Mouse (Mus musculus): ENCODE data around the gene Eid2b.
A peak's percentile ranks its signal among the peaks of the same experiment; 100 is the strongest.

Gene Eid2b

DNA sequence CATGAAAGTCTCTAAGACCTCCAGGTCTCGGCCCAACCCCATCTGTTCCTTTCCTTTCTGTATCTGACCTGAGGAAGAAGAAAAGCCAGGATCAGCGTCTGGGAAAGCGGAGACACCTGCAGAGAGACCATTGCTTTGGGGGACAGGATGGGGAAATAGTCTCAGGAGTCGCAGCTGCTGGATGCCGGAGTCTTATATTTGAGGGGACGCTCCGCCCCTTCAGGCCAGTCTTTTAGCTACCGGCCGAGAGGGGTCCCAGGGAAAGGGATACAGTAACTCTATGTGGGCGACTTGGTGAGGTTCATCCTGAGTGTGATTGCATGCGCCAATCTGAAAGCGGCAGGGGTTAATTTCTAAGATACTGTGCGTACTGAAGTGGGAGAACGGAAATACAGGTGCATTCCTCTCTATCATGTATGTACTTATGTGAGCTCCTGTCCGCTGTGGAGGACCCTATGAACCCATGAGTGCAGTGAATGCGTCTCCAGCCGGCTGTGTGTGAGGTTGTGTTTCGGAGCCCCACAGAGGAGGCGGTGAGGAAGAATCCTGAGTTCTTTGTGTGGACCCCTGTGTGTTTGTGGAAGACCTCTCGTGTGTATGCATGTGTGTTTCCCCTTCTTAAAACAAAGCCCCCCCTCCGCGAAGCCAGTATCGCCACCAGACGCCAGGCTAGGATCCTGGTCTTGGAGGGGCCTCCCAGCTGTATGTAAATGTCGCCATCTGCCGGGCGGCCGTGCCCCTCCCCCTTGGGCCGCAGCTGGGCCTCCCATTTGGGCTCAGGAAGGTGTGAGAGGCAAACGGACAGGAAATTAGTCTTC is 24.3 kb downstream of the Eid2b start, which contains the start of gene Dll3:
TSS of gene Dll3 (minus strand) at position 623 of the 818 bp plus-strand sequence.
- peak; percentile 33 for DNase-seq

DNA sequence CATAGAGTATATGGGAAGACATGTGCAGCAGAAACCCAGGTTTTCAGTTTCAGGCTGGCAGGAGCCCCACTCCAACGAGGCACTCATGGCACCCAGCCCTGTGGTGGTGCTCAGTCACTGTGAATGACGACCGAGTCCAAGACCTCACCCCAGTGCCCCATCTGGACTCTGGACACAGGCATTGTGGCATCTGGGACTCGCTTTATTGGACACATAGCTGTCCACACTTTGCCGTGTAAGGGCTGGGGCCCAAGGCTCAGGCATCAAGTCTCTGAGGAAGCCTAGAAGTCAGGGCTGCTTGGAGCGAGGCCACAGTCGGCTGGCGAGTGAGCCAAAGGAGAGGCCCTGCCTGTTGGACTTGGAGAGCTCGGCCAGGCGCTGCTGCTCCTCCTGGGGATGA is 28.1 kb downstream of the Eid2b start:
- DNase-seq, result no peak

DNA sequence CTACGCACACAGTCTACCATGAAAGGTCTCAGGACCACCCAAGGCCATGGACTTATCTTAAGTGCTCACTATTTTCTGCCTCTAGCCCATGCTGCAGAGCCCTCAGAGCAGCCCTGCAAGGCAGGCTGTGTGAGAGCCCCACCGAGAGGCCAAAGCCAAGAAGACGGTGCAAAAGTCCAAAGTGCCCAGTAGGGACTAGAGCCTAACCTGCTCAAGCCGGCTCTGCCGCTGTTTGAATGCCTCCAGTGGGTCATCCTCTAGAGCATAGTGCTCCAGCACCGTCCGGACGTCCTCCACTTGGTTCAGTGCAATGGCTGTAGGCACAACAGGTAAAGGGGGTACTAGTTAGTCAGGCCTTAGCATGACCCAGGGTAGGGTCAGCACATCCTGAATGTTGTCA is 28.7 kb downstream of the Eid2b start:
- DNase-seq, result no peak

DNA sequence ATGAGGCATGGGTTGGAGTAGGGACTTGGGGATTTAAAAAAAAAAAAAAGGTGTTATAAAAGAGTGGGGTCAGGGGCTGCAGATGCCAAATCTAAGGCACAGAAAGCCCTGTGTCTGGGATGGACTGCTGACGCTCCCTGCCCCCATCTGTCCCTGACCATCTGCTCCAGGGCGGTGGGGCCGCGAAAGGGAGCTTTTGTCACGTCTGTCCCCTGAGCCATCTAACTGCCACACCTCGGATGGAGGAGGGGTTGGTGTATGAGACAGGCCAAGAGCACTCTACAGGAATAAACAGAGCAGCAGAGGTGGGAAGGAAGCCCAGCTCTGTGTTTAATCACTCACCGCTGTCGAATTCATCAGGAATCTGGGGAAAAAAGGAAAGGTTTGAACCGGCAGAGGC is 32.2 kb downstream of the Eid2b start:
- DNase-seq, result no peak

DNA sequence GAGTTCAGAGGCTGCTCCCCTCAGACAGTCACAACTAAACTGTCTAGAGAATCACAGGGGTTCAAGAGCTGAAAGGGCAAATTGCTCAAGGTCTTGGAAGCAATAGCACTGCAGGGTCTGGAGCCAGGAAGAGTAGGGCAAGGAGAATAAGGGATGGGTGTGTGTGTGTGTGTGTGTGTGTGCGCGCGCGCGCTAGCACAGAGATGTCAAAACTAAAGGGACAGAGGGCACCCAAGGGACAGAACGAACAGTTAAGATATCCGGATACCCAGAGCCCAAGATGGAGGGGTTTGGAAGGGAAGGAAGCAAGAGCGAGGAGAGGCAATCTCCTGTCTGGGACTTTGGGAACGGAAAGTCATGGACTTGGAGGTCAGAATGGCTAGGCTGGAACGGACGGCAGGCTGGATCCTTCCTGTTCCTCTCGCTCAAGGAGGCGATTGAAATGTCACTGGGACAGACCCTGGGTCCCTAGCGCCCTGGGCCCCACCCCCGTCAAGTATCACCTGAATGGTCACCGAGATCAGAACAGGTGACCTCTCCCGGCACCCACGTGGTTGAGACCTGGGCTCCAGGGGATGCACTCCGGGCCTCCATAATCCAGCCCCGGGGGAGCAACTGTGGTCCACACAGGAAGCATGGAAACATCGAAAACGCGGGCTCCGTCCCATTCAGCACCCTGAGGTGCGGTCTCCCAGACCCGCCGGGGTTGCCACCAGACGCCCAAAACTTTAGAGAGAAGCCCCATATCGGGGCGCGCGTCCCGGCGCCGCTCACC is 33.8 kb downstream of the Eid2b start:
- no peak for DNase-seq

DNA sequence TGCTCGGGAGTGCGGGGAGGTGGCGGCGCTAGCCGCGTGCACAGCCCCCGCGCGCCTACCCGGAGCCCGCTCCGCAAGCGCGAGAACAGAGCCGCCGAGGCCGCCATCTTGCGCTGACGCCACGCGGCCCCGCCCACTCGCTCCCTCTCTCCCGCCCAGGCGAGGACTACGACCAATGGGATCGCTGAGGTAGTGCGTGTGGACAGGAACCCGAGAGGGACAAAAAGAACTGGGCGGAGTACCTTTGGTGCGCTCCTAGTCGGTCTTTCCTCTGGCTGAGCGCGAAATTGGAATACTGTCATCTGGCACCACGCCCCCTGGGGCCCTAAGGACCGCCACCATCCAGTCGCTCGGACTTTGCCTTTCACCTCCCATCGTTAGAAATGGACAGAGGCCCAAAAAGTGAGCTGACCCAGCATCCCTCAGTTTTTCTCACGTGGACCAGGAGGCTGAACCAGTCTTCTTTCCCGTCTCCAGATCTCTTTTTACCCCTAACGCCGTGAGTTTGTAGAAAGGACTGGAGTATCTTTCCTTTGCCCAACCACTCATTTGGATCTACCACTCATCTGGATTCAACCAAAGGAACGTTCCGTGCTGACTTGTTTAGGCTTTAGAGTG is 34.5 kb downstream of the Eid2b start, which contains the start of gene Timm50:
TSS of gene Timm50 (minus strand) at position 147 of the 618 bp plus-strand sequence.
- DNase-seq, result peak; percentile 99

DNA sequence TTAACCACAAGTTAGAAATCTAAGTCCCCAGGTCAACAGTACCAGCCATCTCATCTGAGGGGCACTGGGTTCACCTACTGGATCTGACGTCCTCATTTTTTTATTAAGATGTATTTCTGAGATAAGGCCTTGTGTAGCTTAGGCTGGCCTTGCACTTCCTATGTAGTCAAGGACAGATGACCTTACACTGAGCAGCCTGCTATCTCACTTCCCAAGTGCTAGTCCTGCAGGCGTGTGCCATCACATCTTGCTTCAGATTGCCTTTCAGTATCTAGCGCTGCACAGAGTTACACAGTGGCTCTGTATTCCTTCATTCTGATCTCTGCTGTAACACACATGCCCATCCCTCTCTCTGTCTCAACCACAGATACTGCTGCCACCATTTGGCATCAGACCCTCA is 40.5 kb downstream of the Eid2b start:
- DNase-seq, result no peak

DNA sequence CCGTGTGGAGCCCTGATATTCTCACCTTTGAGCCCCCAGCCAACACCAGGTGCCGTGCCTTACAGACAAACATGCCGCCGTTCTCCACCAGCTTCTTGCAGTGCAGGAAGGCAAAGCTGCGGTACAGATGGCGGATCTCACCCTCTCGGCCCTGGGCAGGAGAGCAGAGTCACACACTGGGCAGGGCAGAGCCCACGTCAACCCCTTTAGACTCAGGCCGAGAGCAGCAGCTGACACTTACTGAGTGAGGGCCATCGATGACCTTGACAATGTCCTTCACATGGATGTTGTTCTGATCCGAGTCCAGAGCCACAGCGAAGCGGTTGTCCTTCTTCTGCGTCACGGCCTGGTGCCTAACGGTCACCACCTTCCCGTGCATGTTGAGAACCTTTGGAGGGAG is 41.2 kb downstream of the Eid2b start:
- no peak for DNase-seq

DNA sequence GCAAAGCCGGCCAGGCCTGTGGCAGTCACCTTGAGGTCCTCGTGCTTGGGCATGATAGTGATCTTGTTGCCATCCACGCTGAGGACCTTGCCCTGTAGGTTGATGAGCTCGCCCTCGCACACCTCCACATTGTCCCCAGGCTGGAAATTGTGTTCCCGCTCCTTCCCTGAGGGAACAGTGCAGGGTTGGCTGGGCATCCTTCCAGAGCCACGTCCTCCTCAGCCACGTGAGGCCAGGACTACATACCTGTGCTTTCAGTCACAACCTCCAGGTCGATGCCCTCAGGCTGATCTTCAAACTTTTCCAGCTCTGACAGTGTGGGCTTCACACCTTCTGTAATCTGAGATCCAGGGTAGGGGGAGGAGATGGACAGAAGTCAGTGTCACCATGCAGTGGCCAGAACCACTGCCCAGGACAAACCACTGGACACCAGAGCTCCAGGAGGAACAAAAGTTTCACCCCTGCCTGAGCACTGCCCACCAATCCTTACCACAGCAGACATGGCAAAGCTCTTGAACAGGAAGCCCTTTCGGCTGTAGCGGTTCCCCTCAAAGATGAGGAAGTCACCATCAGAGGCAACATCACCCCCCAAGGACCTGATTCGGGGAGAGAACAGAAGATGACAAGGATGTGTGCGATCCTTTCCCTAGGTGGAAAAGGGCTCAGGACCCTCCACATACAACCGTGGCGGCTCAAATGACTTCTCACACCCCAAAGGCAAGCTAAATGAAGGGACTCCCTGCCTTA is 44.6 kb downstream of the Eid2b start:
- DNase-seq, result no peak

DNA sequence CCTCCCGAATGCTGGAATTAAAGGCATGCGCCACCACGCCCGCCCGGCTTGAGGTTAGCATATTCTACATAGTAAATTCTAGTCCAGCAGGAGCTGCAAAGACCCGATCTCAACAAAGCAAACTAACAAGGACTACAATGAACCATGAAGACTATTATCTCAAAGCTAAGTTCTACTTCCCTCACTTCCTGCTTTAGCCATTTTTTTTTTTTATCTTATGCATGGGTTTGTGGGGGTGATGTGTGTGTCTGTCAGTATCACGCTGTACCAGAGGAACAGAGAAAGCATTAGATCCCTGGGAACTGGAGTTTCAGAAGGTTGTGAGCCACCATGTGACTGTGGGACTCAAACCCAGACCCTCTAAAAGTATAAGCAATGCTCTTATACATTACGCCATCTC is 47.8 kb downstream of the Eid2b start:
- no peak for DNase-seq

DNA sequence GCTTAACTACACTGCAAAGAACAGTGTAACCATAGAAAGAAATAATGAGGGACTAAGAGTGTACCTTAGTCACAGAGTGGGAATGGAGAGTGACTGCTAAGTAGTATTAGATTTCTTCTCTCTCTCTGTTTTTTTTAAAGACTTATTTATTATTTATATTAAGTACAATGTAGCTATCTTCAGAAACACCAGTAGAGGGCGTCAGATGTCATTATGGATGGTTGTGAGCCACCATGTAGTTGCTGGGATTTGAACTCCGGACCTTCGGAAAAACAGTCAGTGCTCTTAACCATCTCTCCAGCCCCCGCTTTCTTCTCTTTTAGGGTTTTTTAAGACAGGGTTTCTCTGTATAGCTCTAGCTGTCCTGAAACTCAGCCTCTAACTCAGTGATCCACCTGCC is 48.9 kb downstream of the Eid2b start:
- no peak for DNase-seq

DNA sequence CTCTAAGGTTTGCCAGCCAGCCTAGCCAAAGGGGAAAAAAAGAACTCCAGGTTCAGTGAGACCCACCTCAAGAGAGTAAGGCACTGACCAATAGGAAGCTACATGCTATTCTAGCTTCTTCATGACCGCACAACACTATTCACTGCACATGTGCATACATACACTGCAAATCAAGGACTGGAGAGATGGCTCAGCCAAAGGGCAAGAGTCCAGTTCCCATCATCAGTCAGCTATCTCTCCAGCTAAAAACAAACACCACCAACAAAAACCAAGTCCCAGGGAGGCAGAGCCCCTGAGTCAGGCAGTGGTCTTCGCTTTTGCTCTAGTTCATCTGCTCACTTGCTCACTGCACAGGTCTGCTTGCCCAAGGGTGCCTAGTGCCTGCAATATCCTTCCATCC is 50.7 kb downstream of the Eid2b start:
- DNase-seq, result no peak

Data from right cerebral cortex, postnatal 25 days (tissue).